Mouse (Mus musculus): Measurements from ENCODE around the gene Ier5. TPM values are rescaled to one million over a fixed set of nuclear protein-coding genes. Genes with fewer than 3 reads are reported as not detected.

Gene Ier5
- polyA plus RNA-seq, 1 experiment from 2014 or later = 10.4 TPM

DNA sequence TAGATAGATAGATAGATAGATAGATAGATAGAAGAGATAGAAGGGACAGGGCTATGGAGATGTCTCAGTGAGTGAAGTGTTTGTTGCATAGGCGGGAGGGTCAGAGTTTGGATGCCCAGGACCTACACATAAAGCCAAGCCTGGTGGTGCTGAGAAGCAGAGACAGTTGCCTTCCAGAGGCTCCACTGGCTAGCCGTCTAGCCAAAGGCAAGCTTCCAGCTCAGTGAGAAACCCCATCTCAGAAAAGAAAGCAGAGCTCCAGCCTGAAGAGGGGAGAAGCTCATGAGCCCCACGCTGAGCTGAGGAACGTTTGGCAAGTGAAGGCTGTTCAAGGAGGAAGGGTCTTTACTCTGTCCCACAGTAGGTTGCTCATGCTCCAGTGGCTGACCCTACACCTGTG, 3.2 kb upstream of the Ier5 start:
- ATAC-seq (ENCODE audit: insufficient number of reproducible peaks, insufficient read depth, low FRiP score, low read depth) = no peak
- 64% methylated on average over 4 of the region's 4 CpGs for WGBS
- Histone ChIP-seq H3K9me3 (ENCODE audit: control insufficient read depth, low read length) (no peaks in the 10 kb centered on the region), H3K4me2 (ENCODE audit: low read length) (no peak overlapping the region), H3K4me1 (ENCODE audit: control insufficient read depth in 2 of 2, insufficient read depth in 2 of 2, low read length in 2 of 2) (peaks cover 0 to 5% of the 10 kb centered on the region in 2 experiments; a peak in 2 of 4 replicates), H3K27me3 (ENCODE audit: control insufficient read depth, insufficient read depth, low read length) (no peaks in the 10 kb centered on the region), H3K9ac (ENCODE audit: low read length) (no peak overlapping the region), H3K36me3 (ENCODE audit: control insufficient read depth, insufficient read depth, low read length) (no peaks in the 10 kb centered on the region), H3K4me3 (ENCODE audit: control insufficient read depth in 1 of 2, insufficient read depth in 1 of 2, low read depth in 1 of 2, low read length in 2 of 2) (no peak overlapping the region), H3K27ac (replicated peaks in 1 of 2; ENCODE audit: control insufficient read depth in 1 of 2, insufficient read depth in 1 of 2, low read depth in 2 of 2, low read length in 2 of 2) (no peak overlapping the region)

DNA sequence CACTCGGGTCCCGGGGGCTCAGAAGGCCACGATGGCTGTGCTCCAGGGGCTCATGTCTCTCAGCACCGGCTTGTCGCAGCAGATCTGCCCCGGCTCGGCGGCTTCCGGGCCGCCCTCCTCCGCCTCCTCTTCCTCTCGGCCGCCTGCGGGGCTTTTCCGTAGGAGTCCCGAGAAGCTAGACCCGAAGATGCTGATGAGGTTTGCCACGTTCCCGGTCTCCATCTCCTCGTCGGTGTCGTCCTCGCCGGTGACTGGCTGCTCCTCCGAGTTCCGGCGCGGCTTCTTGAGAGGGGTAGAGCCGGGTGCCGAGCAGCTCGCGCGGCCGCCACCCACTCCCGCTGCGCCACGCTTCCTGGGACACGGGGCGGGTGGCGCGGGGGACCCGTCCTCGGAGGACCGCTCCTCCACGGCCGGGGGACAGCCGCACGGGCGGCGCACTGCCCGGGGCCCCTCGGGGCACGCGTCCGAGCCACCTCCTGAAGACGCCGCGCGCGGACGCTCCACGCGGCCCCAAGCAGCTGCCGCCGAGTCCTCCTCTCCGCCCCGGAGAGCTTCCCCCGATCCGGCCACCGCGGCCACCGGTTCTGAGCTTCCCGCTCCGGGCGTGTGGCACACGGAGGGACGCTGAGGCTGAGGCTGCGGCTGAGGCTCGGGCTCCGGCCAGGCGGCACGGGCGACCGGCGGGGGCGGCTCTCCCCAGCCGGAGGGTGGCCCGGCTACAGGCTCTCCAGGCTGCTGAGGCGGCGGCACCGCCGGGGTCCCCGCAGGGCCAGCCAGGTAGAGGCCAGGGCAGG, 753 bp downstream of the Ier5 start:
- Histone ChIP-seq H3K9ac (ENCODE audit: low read length) (peak overlapping the region; percentile 99), H3K4me1 (ENCODE audit: control insufficient read depth in 2 of 2, insufficient read depth in 2 of 2, low read length in 2 of 2) (peaks cover 9 to 36% of the 10 kb centered on the region in 2 experiments), H3K27ac (replicated peaks in 1 of 2; ENCODE audit: control insufficient read depth in 1 of 2, insufficient read depth in 1 of 2, low read depth in 2 of 2, low read length in 2 of 2) (peak overlapping the region; percentile 80 to 85), H3K9me3 (ENCODE audit: control insufficient read depth, low read length) (no peaks in the 10 kb centered on the region), H3K4me3 (ENCODE audit: control insufficient read depth in 1 of 2, insufficient read depth in 1 of 2, low read depth in 1 of 2, low read length in 2 of 2) (peak overlapping the region; percentile 91 to 96), H3K4me2 (ENCODE audit: low read length) (peak overlapping the region; percentile 57), H3K27me3 (ENCODE audit: control insufficient read depth, insufficient read depth, low read length) (no peaks in the 10 kb centered on the region), H3K36me3 (ENCODE audit: control insufficient read depth, insufficient read depth, low read length) (no peaks in the 10 kb centered on the region)
- WGBS = 0% methylated on average over 85 of the region's 93 CpGs
- ATAC-seq (ENCODE audit: insufficient number of reproducible peaks, insufficient read depth, low FRiP score, low read depth) = peak; percentile 64

DNA sequence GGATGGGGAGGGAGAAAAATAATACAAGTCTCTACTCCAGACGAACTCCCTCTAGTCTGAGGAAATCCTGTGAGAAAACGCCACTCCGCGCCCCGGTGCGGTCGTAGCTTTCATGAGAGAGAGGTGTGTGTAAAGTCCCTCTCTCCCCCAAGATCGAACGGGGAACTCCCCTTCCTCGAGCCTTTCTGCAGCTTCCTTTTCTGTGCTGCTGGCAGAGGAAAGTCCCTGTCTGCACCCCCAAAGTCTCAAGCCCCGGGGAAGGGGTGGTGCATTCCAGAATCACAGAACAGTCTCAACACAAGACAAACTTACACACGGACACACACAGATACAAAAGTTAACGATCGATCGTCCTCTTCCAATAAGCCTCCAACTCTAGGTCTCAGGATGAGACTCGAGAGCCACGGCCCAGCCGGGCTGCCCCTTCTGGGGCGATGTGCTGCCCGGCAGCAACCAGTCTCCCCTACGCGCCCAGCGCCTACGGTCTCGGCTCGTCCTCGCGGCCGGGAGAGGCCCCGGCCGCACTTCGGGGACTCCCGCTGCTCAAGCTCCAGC, 1.4 kb downstream of the Ier5 start:
- Histone ChIP-seq H3K27ac (replicated peaks in 1 of 2; ENCODE audit: control insufficient read depth in 1 of 2, insufficient read depth in 1 of 2, low read depth in 2 of 2, low read length in 2 of 2) (peak overlapping the region; percentile 80 to 85), H3K9me3 (ENCODE audit: control insufficient read depth, low read length) (no peaks in the 10 kb centered on the region), H3K27me3 (ENCODE audit: control insufficient read depth, insufficient read depth, low read length) (no peaks in the 10 kb centered on the region), H3K36me3 (ENCODE audit: control insufficient read depth, insufficient read depth, low read length) (no peaks in the 10 kb centered on the region), H3K9ac (ENCODE audit: low read length) (peak overlapping the region; percentile 99), H3K4me3 (ENCODE audit: control insufficient read depth in 1 of 2, insufficient read depth in 1 of 2, low read depth in 1 of 2, low read length in 2 of 2) (peak overlapping the region; percentile 91 to 96), H3K4me1 (ENCODE audit: control insufficient read depth in 2 of 2, insufficient read depth in 2 of 2, low read length in 2 of 2) (peaks cover 15 to 43% of the 10 kb centered on the region in 2 experiments), H3K4me2 (ENCODE audit: low read length) (peak overlapping the region; percentile 57)
- WGBS = 0% methylated on average over 33 of the region's 33 CpGs
- ATAC-seq (ENCODE audit: insufficient number of reproducible peaks, insufficient read depth, low FRiP score, low read depth) = no peak

DNA sequence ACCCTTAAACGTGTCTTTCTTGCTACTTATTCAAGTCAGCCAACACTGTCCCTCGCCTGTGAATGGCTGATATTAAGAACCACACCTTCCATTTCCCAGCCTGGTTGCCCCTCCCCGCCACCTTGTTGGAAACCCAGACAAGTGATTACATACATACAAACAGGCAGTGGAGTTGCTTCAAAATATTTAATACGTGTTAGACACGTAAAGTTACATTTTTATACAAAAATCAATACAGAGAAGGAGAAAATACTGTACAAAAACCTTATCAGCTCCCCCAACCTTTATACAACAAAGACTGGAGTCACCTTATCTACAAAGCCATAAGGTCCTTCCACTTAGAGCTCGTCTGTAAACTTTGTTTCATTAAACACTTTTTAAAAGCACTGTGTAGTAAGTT, 2.1 kb downstream of the Ier5 start:
- Histone ChIP-seq H3K4me1 (ENCODE audit: control insufficient read depth in 2 of 2, insufficient read depth in 2 of 2, low read length in 2 of 2) (peaks cover 20 to 50% of the 10 kb centered on the region in 2 experiments), H3K27me3 (ENCODE audit: control insufficient read depth, insufficient read depth, low read length) (no peaks in the 10 kb centered on the region), H3K4me3 (ENCODE audit: control insufficient read depth in 1 of 2, insufficient read depth in 1 of 2, low read depth in 1 of 2, low read length in 2 of 2) (peak overlapping the region; percentile 30 to 96; a peak in 3 of 4 replicates), H3K9me3 (ENCODE audit: control insufficient read depth, low read length) (no peaks in the 10 kb centered on the region), H3K4me2 (ENCODE audit: low read length) (peak overlapping the region; percentile 57), H3K27ac (replicated peaks in 1 of 2; ENCODE audit: control insufficient read depth in 1 of 2, insufficient read depth in 1 of 2, low read depth in 2 of 2, low read length in 2 of 2) (peak overlapping the region in 1 of 2 experiments; percentile 85; a peak in 2 of 4 replicates), H3K9ac (ENCODE audit: low read length) (peak overlapping the region; percentile 99), H3K36me3 (ENCODE audit: control insufficient read depth, insufficient read depth, low read length) (no peaks in the 10 kb centered on the region)
- WGBS = 8% methylated on average over 6 of the region's 6 CpGs
- no peak for ATAC-seq (ENCODE audit: insufficient number of reproducible peaks, insufficient read depth, low FRiP score, low read depth)

DNA sequence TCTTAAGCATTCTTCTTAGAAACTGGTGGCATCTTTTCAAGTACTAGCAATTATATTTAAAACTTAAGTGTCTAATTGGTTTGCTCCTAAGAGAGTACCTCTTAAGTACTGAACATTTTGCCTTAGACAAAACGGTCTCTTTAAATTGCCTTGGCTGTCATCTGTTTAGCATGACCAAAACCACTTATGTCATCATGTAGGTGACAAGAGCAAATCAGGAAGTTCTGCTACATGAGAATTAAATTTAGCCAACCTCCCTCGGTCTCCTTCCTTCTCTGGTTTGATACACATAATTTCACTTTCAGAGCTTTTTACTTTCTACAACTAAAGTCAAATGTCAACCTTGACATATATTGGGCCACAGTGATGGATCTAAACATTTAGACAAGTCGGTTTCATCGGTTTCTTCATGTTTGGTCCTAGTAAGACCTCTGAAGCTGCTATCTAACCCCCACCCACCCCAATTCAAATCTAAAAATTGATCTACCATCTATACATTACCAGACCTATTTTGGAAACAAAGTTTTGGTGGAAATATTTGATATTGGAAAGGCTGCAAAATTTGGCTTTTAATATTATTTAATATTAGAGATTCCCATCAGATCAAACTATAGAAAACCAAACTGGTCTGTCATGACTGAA, 2.7 kb downstream of the Ier5 start:
- Histone ChIP-seq H3K4me2 (ENCODE audit: low read length) (peak overlapping the region; percentile 57), H3K4me3 (ENCODE audit: control insufficient read depth in 1 of 2, insufficient read depth in 1 of 2, low read depth in 1 of 2, low read length in 2 of 2) (peak overlapping the region in 1 of 2 experiments; percentile 96; a peak in 3 of 4 replicates), H3K9ac (ENCODE audit: low read length) (peak overlapping the region; percentile 99; the same call in 1 of the 2 replicates), H3K4me1 (ENCODE audit: control insufficient read depth in 2 of 2, insufficient read depth in 2 of 2, low read length in 2 of 2) (peaks cover 24 to 56% of the 10 kb centered on the region in 2 experiments), H3K27me3 (ENCODE audit: control insufficient read depth, insufficient read depth, low read length) (no peaks in the 10 kb centered on the region), H3K36me3 (ENCODE audit: control insufficient read depth, insufficient read depth, low read length) (no peaks in the 10 kb centered on the region), H3K27ac (replicated peaks in 1 of 2; ENCODE audit: control insufficient read depth in 1 of 2, insufficient read depth in 1 of 2, low read depth in 2 of 2, low read length in 2 of 2) (no peak overlapping the region), H3K9me3 (ENCODE audit: control insufficient read depth, low read length) (no peaks in the 10 kb centered on the region)
- WGBS = 45% methylated on average over 4 of the region's 4 CpGs
- ATAC-seq (ENCODE audit: insufficient number of reproducible peaks, insufficient read depth, low FRiP score, low read depth) = no peak

DNA sequence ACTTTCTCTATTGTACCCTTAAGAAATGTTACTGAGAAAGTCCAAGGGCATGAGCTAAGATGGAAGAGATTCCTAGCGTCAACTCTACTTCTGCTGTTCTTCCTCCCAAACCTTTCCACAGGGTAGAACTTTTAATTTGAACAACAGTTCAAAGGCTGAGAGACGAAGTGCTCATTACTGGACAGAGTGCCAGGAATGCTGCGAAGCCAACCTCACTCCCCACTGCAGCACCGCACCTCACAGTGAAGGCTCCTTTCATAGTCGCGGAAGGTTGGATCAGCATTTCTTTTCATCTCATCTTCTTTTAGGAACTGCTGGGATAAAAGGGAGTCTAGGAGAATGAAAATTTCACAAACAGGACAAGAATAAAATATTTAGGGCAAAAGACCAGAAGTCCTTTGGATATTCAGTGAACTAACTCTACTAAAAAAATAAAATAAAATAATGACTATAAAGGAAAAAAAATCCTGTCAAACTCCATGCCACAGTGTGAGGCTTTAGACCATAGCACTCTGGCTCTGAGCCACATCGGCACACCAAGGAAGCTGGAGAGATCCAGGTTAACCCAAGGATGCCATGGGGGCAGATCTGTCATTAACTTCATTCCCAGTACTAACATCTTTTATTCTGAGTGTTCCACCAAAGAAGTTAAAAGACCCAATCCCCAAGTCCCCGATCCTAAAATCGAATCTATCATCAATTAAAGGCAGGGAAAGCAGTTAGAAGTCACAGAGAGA, 5.3 kb downstream of the Ier5 start:
- Histone ChIP-seq H3K4me3 (ENCODE audit: control insufficient read depth in 1 of 2, insufficient read depth in 1 of 2, low read depth in 1 of 2, low read length in 2 of 2) (no peak overlapping the region), H3K9ac (ENCODE audit: low read length) (peak overlapping the region; percentile 12; the same call in 1 of the 2 replicates)

More for the DNA sequence above, 5.3 kb downstream of the Ier5 start:
- H3K27ac ChIP-seq (replicated peaks in 1 of 2; ENCODE audit: control insufficient read depth in 1 of 2, insufficient read depth in 1 of 2, low read depth in 2 of 2, low read length in 2 of 2) = peak overlapping the region; percentile 78 to 81
- H3K36me3 ChIP-seq (ENCODE audit: control insufficient read depth, insufficient read depth, low read length) = no peaks in the 10 kb centered on the region
- WGBS = 42% methylated on average over 9 of the region's 9 CpGs
- H3K9me3 ChIP-seq (ENCODE audit: control insufficient read depth, low read length) = no peaks in the 10 kb centered on the region
- ATAC-seq (ENCODE audit: insufficient number of reproducible peaks, insufficient read depth, low FRiP score, low read depth) = no peak
- H3K4me1 ChIP-seq (ENCODE audit: control insufficient read depth in 2 of 2, insufficient read depth in 2 of 2, low read length in 2 of 2) = peaks cover 30 to 64% of the 10 kb centered on the region in 2 experiments
- H3K27me3 ChIP-seq (ENCODE audit: control insufficient read depth, insufficient read depth, low read length) = no peaks in the 10 kb centered on the region
- peak overlapping the region; percentile 34 for H3K4me2 ChIP-seq (ENCODE audit: low read length)
